Mouse (Mus musculus) heart, postnatal 14 days (tissue): ENCODE results near the gene Ddx5. TPM values are rescaled to one million over a fixed set of nuclear protein-coding genes. Genes with fewer than 3 reads are reported as not detected.
"Not testable (repeated sequence)": the region's sequence is repeated elsewhere in the genome, so short reads cannot be mapped to it uniquely, and the experiment has no call there.

Experiments used
- DNase-seq, 2 experiments: peaks; one replicate each; pipeline ENCODE4 v3.0.0; 2021 to 2022
- intact Hi-C: fragments of 180-260 bp; cut with DNase I; formaldehyde crosslinking; loops from one replicate; pipeline ENCODE4 v1.15.1; 2025
- total RNA-seq, 2 experiments: library from RNA; stranded (reverse); gene quantifications; 2 replicates each; pipeline ENCODE4 v1.2.3; 2021

Ddx5 gene
- total RNA-seq, 2 experiments from 2014 or later = 425 to 428 TPM

- intact Hi-C loops = no loop called here
- DNase-seq = no peak
Measured at GRCm38 (mm10) chr11:106770195-106770974, 18.6 kb downstream of the Ddx5 start.

GRCm38 (mm10) chr11:106767516-106767915 is 21.5 kb downstream of the Ddx5 start:
- intact Hi-C loops = no loop called here
- DNase-seq = no peak

- no peak for DNase-seq
- intact Hi-C loops = no loop called here
Measured at GRCm38 (mm10) chr11:106766611-106767162, 22.3 kb downstream of the Ddx5 start.

- no peak for DNase-seq
- intact Hi-C loops = no loop called here
Measured at GRCm38 (mm10) chr11:106762800-106763185, 26.2 kb downstream of the Ddx5 start.

GRCm38 (mm10) chr11:106762139-106762799 is 26.7 kb downstream of the Ddx5 start:
- intact Hi-C loops = no loop called here
- peak; percentile 30 to 46 for DNase-seq

- intact Hi-C loops = no loop called here
- no peak for DNase-seq
Measured at GRCm38 (mm10) chr11:106760511-106760910, 28.5 kb downstream of the Ddx5 start.

- intact Hi-C loops = no loop called here
- no peak for DNase-seq
Measured at GRCm38 (mm10) chr11:106759028-106759427, 30.0 kb downstream of the Ddx5 start.

GRCm38 (mm10) chr11:106755583-106755982 is 33.4 kb downstream of the Ddx5 start:
- DNase-seq = no peak
- intact Hi-C loops = no loop called here

GRCm38 (mm10) chr11:106753314-106753713 is 35.7 kb downstream of the Ddx5 start:
- DNase-seq = no peak
- intact Hi-C loops = loop anchor here (5.0 kb wide), 1 partner anchor 336 kb away; no protein-coding TSS in a partner anchor

GRCm38 (mm10) chr11:106752103-106752502 is 36.9 kb downstream of the Ddx5 start:
- no peak for DNase-seq
- intact Hi-C loops = loop anchor here (5.0 kb wide), 1 partner anchor 335 kb away; no protein-coding TSS in a partner anchor

GRCm38 (mm10) chr11:106751039-106752018 is 37.7 kb downstream of the Ddx5 start, which contains the start of gene Milr1:
Milr1 (plus strand) TSS chr11:106751226.
- intact Hi-C loops = loop anchor here (5.0 kb wide), 1 partner anchor 334 kb away; no protein-coding TSS in a partner anchor
- no peak for DNase-seq

- intact Hi-C loops = loop anchor here (5.0 kb wide), 1 partner anchor 333 kb away; no protein-coding TSS in a partner anchor
- no peak for DNase-seq
Measured at GRCm38 (mm10) chr11:106750121-106750751, 38.7 kb downstream of the Ddx5 start, which contains the start of gene Pecam1. Pecam1 (minus strand) TSS chr11:106750628.

- not testable (repeated sequence) for DNase-seq
- intact Hi-C loops = loop anchor here (5.0 kb wide), 2 partner anchors 247 to 332 kb away; no protein-coding TSS in a partner anchor
Measured at GRCm38 (mm10) chr11:106749557-106750120, 39.3 kb downstream of the Ddx5 start.

- DNase-seq = no peak
- intact Hi-C loops = loop anchor here (5.0 kb wide), 1 partner anchor 243 kb away; no protein-coding TSS in a partner anchor
Measured at GRCm38 (mm10) chr11:106744949-106745348, 44.0 kb downstream of the Ddx5 start.

GRCm38 (mm10) chr11:106742388-106742841 is 46.6 kb downstream of the Ddx5 start:
- intact Hi-C loops = loop anchor here (1.0 kb wide), 1 partner anchor 94 kb away; no protein-coding TSS in a partner anchor
- no peak for DNase-seq

GRCm38 (mm10) chr11:106741826-106742225 is 47.2 kb downstream of the Ddx5 start:
- intact Hi-C loops = loop anchor here (1.0 kb wide), 1 partner anchor 94 kb away; no protein-coding TSS in a partner anchor
- DNase-seq = no peak

GRCm38 (mm10) chr11:106741232-106741631 is 47.8 kb downstream of the Ddx5 start:
- no peak for DNase-seq
- intact Hi-C loops = no loop called here

GRCm38 (mm10) chr11:106740724-106741123 is 48.3 kb downstream of the Ddx5 start:
- intact Hi-C loops, DNase-seq: not testable (repeated sequence)

GRCm38 (mm10) chr11:106739116-106739515 is 49.9 kb downstream of the Ddx5 start:
- no peak for DNase-seq
- intact Hi-C loops = loop anchor here (2.0 kb wide), 1 partner anchor 60 kb away; no protein-coding TSS in a partner anchor
